Mouse (Mus musculus) neural tube, embryonic 12.5 days (tissue): ENCODE results near the gene Dnajc11. TPM values are rescaled to one million over a fixed set of nuclear protein-coding genes. Genes with fewer than 3 reads are reported as not detected.

Experiments
- ATAC-seq: fragments of 200-750 bp; cut with Nextera tagmentation; 2 replicates; pipeline ENCODE4 v1.8.0; 2017; ENCODE audit warnings: low read depth, mild to moderate bottlenecking, moderate TSS enrichment, moderate library complexity; ENCODE audit not compliant: low FRiP score
- H3K27ac ChIP-seq: fragments of 300-500 bp; sonication (generic); 2 replicates; pipeline ENCODE4 v1.5.1; 2016
- H3K27me3 ChIP-seq: fragments of 300-500 bp; sonication (generic); replicated peaks from 2 replicates; pipeline ENCODE4 v1.6.1; 2016; ENCODE audit warnings: mild to moderate bottlenecking
- H3K36me3 ChIP-seq: fragments of 300-500 bp; sonication (generic); 2 replicates; pipeline ENCODE4 v1.6.1; 2016; ENCODE audit warnings: mild to moderate bottlenecking
- H3K4me1 ChIP-seq: fragments of 300-500 bp; sonication (generic); 2 replicates; pipeline ENCODE4 v1.6.1; 2016
- H3K4me2 ChIP-seq: fragments of 300-500 bp; sonication (generic); replicated peaks from 2 replicates; pipeline ENCODE4 v1.6.1; 2016; ENCODE audit warnings: mild to moderate bottlenecking
- H3K4me3 ChIP-seq: fragments of 300-500 bp; sonication (generic); 2 replicates; pipeline ENCODE4 v1.5.1; 2016
- H3K9ac ChIP-seq: fragments of 300-500 bp; sonication (generic); 2 replicates; pipeline ENCODE4 v1.6.1; 2016; ENCODE audit warnings: mild to moderate bottlenecking
- H3K9me3 ChIP-seq: fragments of 300-500 bp; sonication (generic); 2 replicates; pipeline ENCODE4 v1.6.1; 2016; ENCODE audit warnings: mild to moderate bottlenecking
- WGBS: fragments of 180-500 bp; shearing (Covaris S2); methylation state at CpG from one replicate; pipeline ENCODE4 v1.1.7; 2016; 5-methylcytosine and 5-hydroxymethylcytosine counted together
- polyA plus RNA-seq: library from polyadenylated mRNA; unstranded; fragments of >200 nt; fragmentation: Nextera tagmentation; extraction: Ambion mirVana; gene quantifications from 2 replicates; pipeline ENCODE4 v1.2.1, GENCODE M21; 2016

Dnajc11 gene
- polyA plus RNA-seq, 1 experiment from 2014 or later, result 91.4 TPM

DNA sequence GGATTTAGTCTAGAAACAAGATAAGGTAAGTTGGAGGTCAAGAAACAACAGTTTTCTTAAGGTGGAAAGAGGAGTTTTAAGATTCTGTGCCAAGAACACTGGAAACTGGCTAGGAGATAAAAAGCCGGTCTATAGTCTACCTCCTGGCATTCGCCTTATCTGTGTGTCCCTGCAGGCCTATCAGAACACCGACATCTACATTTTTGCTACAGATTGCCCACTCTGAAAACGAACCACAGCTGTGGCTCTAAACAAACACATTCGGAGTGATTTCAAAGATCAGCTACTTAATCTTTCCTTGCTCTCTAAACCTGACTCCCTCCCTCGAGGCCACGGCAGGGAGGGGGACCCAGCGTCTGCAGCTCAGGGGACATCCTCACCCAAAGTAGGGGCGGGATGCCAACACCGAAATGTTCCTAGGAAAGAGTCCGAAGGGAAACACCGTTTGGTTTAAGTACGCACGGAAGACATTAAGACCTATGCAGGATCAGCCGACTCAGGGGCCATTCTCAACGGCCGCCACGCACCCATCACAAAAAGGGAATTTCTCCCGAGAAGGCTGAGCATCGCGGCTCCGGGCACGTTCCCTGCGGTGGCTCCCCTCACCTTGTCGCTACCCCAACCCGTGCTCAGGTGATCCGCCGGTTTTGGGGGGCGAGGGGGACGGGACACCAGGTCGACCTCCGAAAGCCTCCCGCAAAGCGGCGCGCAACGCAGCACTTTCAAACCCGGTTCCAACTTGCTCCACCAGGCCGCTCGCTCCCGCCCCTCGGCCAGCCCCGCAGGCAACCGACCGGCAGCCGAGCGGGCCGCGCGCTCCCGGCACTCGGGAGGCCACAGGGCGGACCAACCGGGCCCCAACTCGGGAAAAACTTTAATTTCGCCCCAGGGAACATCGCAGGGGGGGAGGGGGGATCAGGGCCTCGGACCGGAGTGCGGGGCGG is 61.0 kb downstream of the Dnajc11 start:
- peak overlapping the region; percentile 68; the same call in 1 of the 2 replicates for H3K27ac ChIP-seq
- peaks cover 27% of the 10 kb centered on the region for H3K36me3 ChIP-seq
- WGBS, result 1% methylated on average over 59 of the region's 61 CpGs
- peak overlapping the region; percentile 99 for H3K4me3 ChIP-seq
- ATAC-seq, result no peak
- H3K4me1 ChIP-seq, result peaks cover 21% of the 10 kb centered on the region
- H3K4me2 ChIP-seq, result peak overlapping the region; percentile 91
- no peaks in the 10 kb centered on the region for H3K27me3 ChIP-seq
- no peaks in the 10 kb centered on the region for H3K9me3 ChIP-seq
- peak overlapping the region; percentile 95 for H3K9ac ChIP-seq

- no peaks in the 10 kb centered on the region for H3K9me3 ChIP-seq
- H3K9ac ChIP-seq, result peak overlapping the region; percentile 95
- H3K4me2 ChIP-seq, result peak overlapping the region; percentile 91
- no peaks in the 10 kb centered on the region for H3K27me3 ChIP-seq
- under 1% methylated on average over 109 of the region's 111 CpGs for WGBS
- H3K27ac ChIP-seq, result peak overlapping the region; percentile 68
- peak overlapping the region; percentile 99 for H3K4me3 ChIP-seq
- H3K36me3 ChIP-seq, result peaks cover 21% of the 10 kb centered on the region
- peak; percentile 25 for ATAC-seq
- peaks cover 21% of the 10 kb centered on the region for H3K4me1 ChIP-seq
Observed at GRCm38 (mm10) chr4:151995371-151996172, 62.1 kb downstream of the Dnajc11 start.

DNA sequence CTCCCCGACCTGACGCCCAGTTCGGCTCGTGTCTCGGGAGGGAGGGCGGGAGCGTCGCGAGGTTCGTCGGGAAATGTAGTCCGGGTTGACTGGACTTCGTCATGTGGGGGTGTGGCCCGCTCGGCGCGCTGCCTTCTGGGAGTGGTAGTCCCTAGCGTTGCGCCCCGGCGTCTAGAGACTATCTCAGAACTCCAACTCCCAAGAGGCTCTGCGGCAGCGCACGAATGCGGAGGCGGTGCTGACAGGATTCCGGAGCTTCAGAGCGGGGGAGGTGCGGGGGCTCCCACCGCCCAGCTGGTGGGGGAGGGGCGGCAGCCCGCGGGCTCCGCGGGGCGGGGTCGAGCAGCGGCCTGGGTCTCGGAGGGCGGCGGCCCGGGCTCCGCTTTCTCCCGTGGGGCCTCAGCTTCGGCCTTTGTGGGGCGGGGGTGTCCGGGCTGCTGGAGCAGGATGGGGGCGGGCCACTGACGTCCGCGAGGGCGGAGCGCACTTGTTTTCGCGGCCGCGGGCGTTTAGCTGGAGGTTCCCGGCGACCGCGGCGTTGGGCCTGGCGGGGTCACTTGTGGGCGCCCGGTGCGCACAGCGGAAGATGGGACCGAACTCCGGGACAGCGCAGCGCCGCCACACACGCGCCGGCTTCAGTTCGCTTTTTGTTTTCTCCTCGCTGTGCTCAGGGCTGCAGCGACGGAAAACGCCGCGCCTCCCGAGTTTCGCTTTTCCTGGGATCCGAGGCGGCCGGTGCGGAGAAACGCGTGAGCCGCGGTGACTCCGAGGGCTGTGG is 62.9 kb downstream of the Dnajc11 start, which contains the start of gene Phf13:
Phf13 (minus strand) TSS at position 86 of the 778 bp plus-strand sequence.
- peak within 1 kb of the TSS; percentile 95 for H3K9ac ChIP-seq
- ATAC-seq, result peak; percentile 96
- peak within 1 kb of the TSS; percentile 99 for H3K4me3 ChIP-seq
- peak within 1 kb of the TSS; percentile 68 for H3K27ac ChIP-seq
- peaks cover 13% of the 10 kb centered on the region for H3K36me3 ChIP-seq
- H3K4me1 ChIP-seq, result peaks cover 21% of the 10 kb centered on the region
- WGBS, result under 1% methylated on average over 91 of the region's 94 CpGs
- no peaks in the 10 kb centered on the region for H3K9me3 ChIP-seq
- no peaks in the 10 kb centered on the region for H3K27me3 ChIP-seq
- H3K4me2 ChIP-seq, result peak within 1 kb of the TSS; percentile 91

DNA sequence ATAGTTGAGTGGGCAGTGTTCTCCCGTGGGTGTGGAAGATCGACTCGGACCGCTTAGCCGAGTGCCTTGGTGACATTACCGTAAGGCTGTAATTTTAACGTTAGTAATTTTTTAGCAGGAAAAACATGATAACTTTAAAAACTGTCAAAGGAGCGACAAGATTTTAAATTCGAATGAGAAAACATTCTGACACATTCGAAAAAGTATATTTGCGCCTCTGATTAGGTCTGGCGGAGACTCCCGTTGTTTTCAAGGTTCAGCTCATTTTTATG is 63.4 kb downstream of the Dnajc11 start:
- WGBS, result 8% methylated on average over 13 of the region's 13 CpGs

DNA sequence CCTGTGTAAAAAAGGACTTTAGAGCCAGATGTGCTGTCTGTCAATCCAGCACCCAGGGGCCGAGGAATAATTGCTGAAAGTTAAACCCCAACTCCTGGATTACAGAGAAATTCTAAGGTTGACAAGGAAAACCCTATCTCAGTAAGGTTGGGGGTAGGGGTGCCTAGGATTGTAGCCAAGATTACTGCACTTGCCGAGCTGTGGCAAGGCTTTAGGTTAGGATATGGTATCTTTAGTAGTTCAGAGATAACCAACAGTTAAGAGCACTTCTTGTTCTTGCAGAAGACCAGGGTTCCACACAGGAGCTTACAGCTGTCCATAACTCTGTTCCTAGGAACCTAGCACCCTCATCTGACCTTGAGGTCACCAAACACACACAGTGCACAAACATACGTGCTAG is 64.2 kb downstream of the Dnajc11 start:
- Histone ChIP-seq H3K9me3 (no peaks in the 10 kb centered on the region), H3K27ac (no peak overlapping the region), H3K4me1 (peaks cover 21% of the 10 kb centered on the region), H3K27me3 (no peaks in the 10 kb centered on the region), H3K4me2 (peak overlapping the region; percentile 91), H3K36me3 (no peaks in the 10 kb centered on the region), H3K4me3 (no peak overlapping the region), H3K9ac (no peak overlapping the region)
- 80% methylated on average over 3 of the region's 3 CpGs for WGBS
- no peak for ATAC-seq

More for the DNA sequence above, 63.4 kb downstream of the Dnajc11 start:
- H3K4me3 ChIP-seq, result peak overlapping the region; percentile 99
- peaks cover 21% of the 10 kb centered on the region for H3K4me1 ChIP-seq
- no peaks in the 10 kb centered on the region for H3K9me3 ChIP-seq
- no peak overlapping the region for H3K27ac ChIP-seq
- H3K4me2 ChIP-seq, result peak overlapping the region; percentile 91
- no peak for ATAC-seq
- H3K9ac ChIP-seq, result peak overlapping the region; percentile 95
- H3K36me3 ChIP-seq, result peaks cover 8% of the 10 kb centered on the region
- no peaks in the 10 kb centered on the region for H3K27me3 ChIP-seq

GRCm38 (mm10) chr4:151999481-151999880 is 66.0 kb downstream of the Dnajc11 start:
- peaks cover 7% of the 10 kb centered on the region for H3K4me1 ChIP-seq
- H3K36me3 ChIP-seq, result no peaks in the 10 kb centered on the region
- no peak for ATAC-seq
- no peak overlapping the region for H3K4me2 ChIP-seq
- no peaks in the 10 kb centered on the region for H3K27me3 ChIP-seq
- H3K27ac ChIP-seq, result no peak overlapping the region
- no peak overlapping the region for H3K4me3 ChIP-seq
- 67% methylated on average over 3 of the region's 3 CpGs for WGBS
- H3K9ac ChIP-seq, result no peak overlapping the region
- H3K9me3 ChIP-seq, result no peaks in the 10 kb centered on the region

DNA sequence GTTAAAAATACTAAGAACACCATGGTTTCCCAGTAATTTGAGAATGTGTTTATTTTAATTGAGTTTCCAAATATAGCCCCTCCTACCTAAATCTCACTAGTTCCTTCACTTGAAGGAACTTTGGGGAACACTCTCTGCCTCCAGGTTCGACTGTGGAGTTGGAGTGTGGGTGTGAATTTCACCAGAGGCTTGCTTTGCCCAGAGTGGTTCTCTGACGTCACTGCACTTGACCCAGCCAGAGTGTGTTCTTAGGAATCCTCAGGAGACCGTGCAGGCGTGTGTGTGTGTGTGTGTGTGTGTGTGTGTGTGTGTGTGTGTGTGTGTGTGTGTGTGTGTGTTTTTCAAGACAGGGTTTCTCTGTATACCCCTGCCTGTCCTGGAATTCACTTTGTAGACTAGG is 67.4 kb downstream of the Dnajc11 start:
- 53% methylated on average over 4 of the region's 4 CpGs for WGBS

DNA sequence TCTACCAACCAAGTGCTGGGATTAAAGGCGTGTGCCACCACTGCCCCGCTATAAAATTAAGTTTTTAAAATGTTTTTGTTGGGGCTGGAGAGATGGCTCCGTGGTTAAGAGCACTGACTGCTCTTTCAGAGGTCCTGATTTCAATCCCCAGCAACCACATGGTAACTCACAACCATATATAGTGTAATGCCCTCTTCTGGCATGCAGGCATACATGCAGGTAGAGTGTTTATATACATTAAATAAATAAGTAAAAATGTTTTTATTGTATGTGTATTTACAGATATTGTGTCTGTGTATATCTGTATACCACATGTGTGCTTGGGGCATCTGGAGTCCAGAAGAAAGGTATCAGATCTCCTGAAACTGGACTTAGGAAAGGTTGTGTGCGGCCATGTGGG is 67.8 kb downstream of the Dnajc11 start:
- Histone ChIP-seq H3K27ac (no peak overlapping the region), H3K9me3 (no peaks in the 10 kb centered on the region), H3K27me3 (peaks cover under 1% of the 10 kb centered on the region; the same call in 1 of the 2 replicates), H3K4me3 (no peak overlapping the region), H3K4me2 (no peak overlapping the region), H3K9ac (no peak overlapping the region), H3K36me3 (no peaks in the 10 kb centered on the region), H3K4me1 (peaks cover 7% of the 10 kb centered on the region)
- WGBS, result 71% methylated on average over 4 of the region's 4 CpGs
- ATAC-seq, result no peak

More for the DNA sequence above, 67.4 kb downstream of the Dnajc11 start:
- no peaks in the 10 kb centered on the region for H3K36me3 ChIP-seq
- no peak overlapping the region for H3K4me2 ChIP-seq
- no peak overlapping the region for H3K4me3 ChIP-seq
- ATAC-seq, result no peak
- H3K4me1 ChIP-seq, result peaks cover 7% of the 10 kb centered on the region
- H3K27me3 ChIP-seq, result no peaks in the 10 kb centered on the region
- no peak overlapping the region for H3K27ac ChIP-seq
- H3K9ac ChIP-seq, result no peak overlapping the region
- no peaks in the 10 kb centered on the region for H3K9me3 ChIP-seq

DNA sequence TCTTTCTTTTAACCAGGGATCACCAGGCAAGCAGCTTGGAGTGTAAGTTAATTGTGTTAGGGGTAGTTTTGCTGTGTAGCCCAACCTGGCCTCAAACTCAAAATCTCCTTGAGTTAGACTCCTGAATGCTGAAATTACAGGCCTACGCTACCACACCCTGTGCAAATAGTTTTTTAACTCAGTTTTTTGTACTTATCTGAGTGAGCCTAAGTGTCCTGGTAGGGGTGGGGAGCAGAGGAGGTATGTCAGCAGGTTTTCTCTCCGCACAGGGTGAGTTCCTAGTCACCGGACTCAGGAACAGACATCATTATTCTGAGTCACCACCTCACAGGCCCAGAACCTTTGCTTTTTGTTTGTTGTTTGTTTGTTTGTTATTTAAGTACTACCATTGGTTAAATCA is 68.6 kb downstream of the Dnajc11 start:
- Histone ChIP-seq H3K36me3 (no peaks in the 10 kb centered on the region), H3K27ac (no peak overlapping the region), H3K9ac (no peak overlapping the region), H3K4me1 (peaks cover 7% of the 10 kb centered on the region), H3K27me3 (peaks cover 8% of the 10 kb centered on the region), H3K4me3 (no peak overlapping the region), H3K9me3 (no peaks in the 10 kb centered on the region), H3K4me2 (no peak overlapping the region)
- 88% methylated on average over 3 of the region's 3 CpGs for WGBS
- no peak for ATAC-seq

- Histone ChIP-seq H3K4me3 (no peak overlapping the region), H3K4me2 (no peak overlapping the region), H3K36me3 (no peaks in the 10 kb centered on the region), H3K4me1 (peaks cover 39% of the 10 kb centered on the region), H3K9ac (no peak overlapping the region), H3K9me3 (no peaks in the 10 kb centered on the region), H3K27ac (no peak overlapping the region), H3K27me3 (peaks cover 43% of the 10 kb centered on the region)
- ATAC-seq, result no peak
- WGBS, result 79% methylated on average over 6 of the region's 6 CpGs
Observed at GRCm38 (mm10) chr4:152006137-152006536, 72.6 kb downstream of the Dnajc11 start.

DNA sequence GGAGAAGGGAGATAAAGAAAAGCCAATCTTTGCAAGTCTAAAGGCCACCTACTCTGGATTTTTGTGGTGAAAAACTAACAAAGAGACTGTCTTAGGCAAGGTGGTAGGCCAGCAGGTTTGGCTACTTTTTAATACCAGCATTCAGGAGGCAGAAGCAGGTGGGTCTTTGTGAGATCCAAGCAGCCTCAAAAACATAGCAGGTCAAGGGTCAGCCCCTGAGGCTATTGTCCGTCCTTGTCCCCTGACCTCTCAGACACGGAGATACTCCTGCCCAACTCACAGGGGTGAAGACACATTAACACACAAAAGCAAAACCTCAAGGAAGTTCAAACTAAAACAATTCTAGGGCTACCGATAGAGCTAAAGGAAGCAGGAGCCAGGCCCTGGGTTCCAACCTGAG is 73.3 kb downstream of the Dnajc11 start:
- Histone ChIP-seq H3K27me3 (peaks cover 45% of the 10 kb centered on the region), H3K4me2 (no peak overlapping the region), H3K4me3 (no peak overlapping the region), H3K27ac (no peak overlapping the region), H3K9me3 (no peaks in the 10 kb centered on the region), H3K36me3 (no peaks in the 10 kb centered on the region), H3K9ac (no peak overlapping the region), H3K4me1 (peaks cover 40% of the 10 kb centered on the region)
- WGBS, result 22% methylated on average over 3 of the region's 3 CpGs
- ATAC-seq, result no peak
